Mouse (Mus musculus) neural tube, embryonic 15.5 days (tissue): ENCODE data around the gene Arpc2. TPM values are rescaled to one million over a fixed set of nuclear protein-coding genes. Genes with fewer than 3 reads are reported as not detected.

ENCODE experiments used
- ATAC-seq: fragments of 200-750 bp; cut with Nextera tagmentation; 2 replicates; pipeline ENCODE4 v1.8.0; 2017; ENCODE audit warnings: mild to moderate bottlenecking, moderate TSS enrichment, moderate library complexity; ENCODE audit not compliant: low FRiP score
- H3K27ac ChIP-seq: fragments of 300-500 bp; sonication (generic); replicated peaks from 2 replicates; pipeline ENCODE4 v1.5.1; 2015; ENCODE audit warnings: mild to moderate bottlenecking, inconsistent platforms
- H3K27me3 ChIP-seq: fragments of 300-500 bp; sonication (generic); replicated peaks from 2 replicates; pipeline ENCODE4 v1.6.1; 2015; ENCODE audit warnings: inconsistent platforms
- H3K36me3 ChIP-seq: fragments of 300-500 bp; sonication (generic); 2 replicates; pipeline ENCODE4 v1.6.1; 2015; ENCODE audit warnings: inconsistent platforms
- H3K4me1 ChIP-seq: fragments of 300-500 bp; sonication (generic); 2 replicates; pipeline ENCODE4 v1.6.1; 2015; ENCODE audit warnings: inconsistent platforms
- H3K4me2 ChIP-seq: fragments of 300-500 bp; sonication (generic); 2 replicates; pipeline ENCODE4 v1.6.1; 2015; ENCODE audit warnings: inconsistent platforms, mild to moderate bottlenecking, moderate library complexity
- H3K4me3 ChIP-seq: fragments of 300-500 bp; sonication (generic); replicated peaks from 2 replicates; pipeline ENCODE4 v1.5.1; 2015; ENCODE audit warnings: mild to moderate bottlenecking, inconsistent platforms
- H3K9ac ChIP-seq: fragments of 300-500 bp; sonication (generic); replicated peaks from 2 replicates; pipeline ENCODE4 v1.6.1; 2015; ENCODE audit warnings: mild to moderate bottlenecking, inconsistent platforms
- H3K9me3 ChIP-seq: fragments of 300-500 bp; sonication (generic); replicated peaks from 2 replicates; pipeline ENCODE4 v1.6.1; 2016; ENCODE audit warnings: inconsistent platforms
- WGBS: fragments of 180-500 bp; shearing (Covaris S2); methylation state at CpG from one replicate; pipeline ENCODE4 v1.1.7; 2015; ENCODE audit warnings: mixed read lengths; 5-methylcytosine and 5-hydroxymethylcytosine counted together
- microRNA counts: library from miRNA; unstranded; fragments of <30 nt; microRNA quantifications from one replicate; lab custom pipeline; 2016
- microRNA-seq: library from miRNA; unstranded; fragments of <30 nt; microRNA quantifications from one replicate; pipeline ENCODE4, GENCODE M21; 2017
- polyA plus RNA-seq: library from polyadenylated mRNA; unstranded; fragments of >200 nt; fragmentation: Nextera tagmentation; extraction: Ambion mirVana; gene quantifications from 2 replicates; pipeline ENCODE4 v1.2.1, GENCODE M21; 2015

The Arpc2 gene
- polyA plus RNA-seq, 1 experiment from 2014 or later: 393 TPM

GRCm38 (mm10) chr1:74305522-74305921, 69.6 kb downstream of the Arpc2 start, which contains the start of gene Tmbim1:
TSS of gene Tmbim1 (minus strand) at chr1:74305622.
- no peak within 1 kb of the TSS for H3K9ac ChIP-seq
- peaks cover 11% of the 10 kb centered on the region for H3K4me1 ChIP-seq
- peaks cover 18% of the 10 kb centered on the region for H3K27me3 ChIP-seq
- H3K9me3 ChIP-seq: no peaks in the 10 kb centered on the region
- H3K36me3 ChIP-seq: no peaks in the 10 kb centered on the region
- no peak within 1 kb of the TSS for H3K27ac ChIP-seq
- WGBS: 84% methylated on average over 2 of the region's 2 CpGs
- H3K4me3 ChIP-seq: no peak within 1 kb of the TSS; the same call in 1 of the 2 replicates
- H3K4me2 ChIP-seq: peak within 1 kb of the TSS; percentile 69; the same call in 1 of the 2 replicates
- no peak for ATAC-seq

GRCm38 (mm10) chr1:74307146-74307545, 71.3 kb downstream of the Arpc2 start:
- Histone ChIP-seq H3K9ac (no peak overlapping the region), H3K27ac (no peak overlapping the region), H3K9me3 (no peaks in the 10 kb centered on the region), H3K4me2 (no peak overlapping the region), H3K4me1 (peaks cover 11% of the 10 kb centered on the region), H3K27me3 (peaks cover 18% of the 10 kb centered on the region), H3K36me3 (no peaks in the 10 kb centered on the region), H3K4me3 (no peak overlapping the region)
- 86% methylated on average over 1 of the region's 1 CpGs for WGBS
- ATAC-seq: no peak

DNA sequence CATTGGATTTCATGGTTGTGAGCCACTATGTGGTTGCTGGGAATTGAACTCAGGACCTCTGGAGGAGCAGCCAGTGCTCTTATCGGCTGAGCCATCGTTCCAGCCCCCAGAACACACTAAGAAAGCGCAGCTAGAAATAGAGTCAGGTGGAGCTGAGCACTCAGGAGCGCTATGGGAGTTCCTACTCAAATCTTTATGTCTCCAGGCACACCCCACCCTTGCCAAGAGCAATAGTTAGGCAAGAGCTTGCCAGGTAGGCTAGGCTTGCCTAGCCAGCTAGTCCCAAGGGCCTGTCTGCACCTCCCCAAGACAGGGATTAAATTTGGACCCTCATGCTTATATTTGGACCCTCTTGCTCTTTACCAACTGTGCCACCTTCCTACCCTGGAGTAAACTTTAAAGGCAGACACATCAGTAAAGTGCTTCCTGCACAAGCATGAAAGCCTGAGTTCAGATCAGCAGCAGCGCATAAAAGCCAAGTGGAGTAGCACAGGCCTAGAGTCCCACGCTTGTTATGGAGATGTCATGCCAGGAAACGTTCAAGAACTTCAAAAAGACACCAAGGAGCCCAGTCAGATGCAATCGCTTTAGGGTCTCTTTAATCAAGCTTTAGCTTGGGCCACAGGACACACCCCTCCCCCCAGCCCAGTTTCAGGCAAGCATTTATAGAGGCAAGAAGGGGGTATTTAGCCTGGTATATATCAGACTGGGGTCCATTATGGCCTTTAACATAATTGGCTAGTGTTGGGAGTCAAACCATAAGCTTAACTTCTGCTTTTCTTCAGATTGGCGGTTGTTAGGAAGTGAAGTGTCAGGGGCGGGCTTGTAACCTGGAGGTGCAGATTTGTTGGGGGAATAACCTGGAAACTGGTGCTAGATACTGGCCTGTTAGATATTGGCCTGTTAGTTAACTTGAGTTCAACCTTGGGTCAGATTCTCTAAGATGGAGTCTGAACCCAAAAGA, 72.4 kb downstream of the Arpc2 start:
- WGBS: 63% methylated on average over 10 of the region's 10 CpGs
- Histone ChIP-seq H3K27ac (no peak overlapping the region), H3K4me3 (no peak overlapping the region), H3K27me3 (peaks cover 10% of the 10 kb centered on the region), H3K9me3 (no peaks in the 10 kb centered on the region), H3K36me3 (no peaks in the 10 kb centered on the region), H3K4me1 (peaks cover 11% of the 10 kb centered on the region), H3K9ac (no peak overlapping the region), H3K4me2 (no peak overlapping the region)
- ATAC-seq: no peak

DNA sequence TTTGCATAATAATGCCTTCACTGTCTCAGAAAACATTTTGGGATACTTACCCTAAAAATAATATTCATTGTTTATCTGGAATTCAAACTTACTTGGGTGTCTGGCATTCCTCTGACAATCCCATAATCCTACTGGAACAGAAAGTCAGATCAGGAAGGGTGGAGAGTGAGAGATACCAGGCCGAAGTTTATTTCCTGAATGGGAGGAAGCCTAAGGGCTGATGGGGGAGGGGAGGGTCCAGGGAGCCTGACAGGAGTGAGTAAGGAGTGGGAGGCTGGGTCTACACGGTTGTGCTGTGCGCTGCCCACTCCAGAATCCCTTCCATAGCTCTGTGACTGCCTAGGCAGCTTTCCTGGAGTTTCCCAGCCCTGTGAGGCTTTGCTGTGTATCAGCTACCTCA, 73.9 kb downstream of the Arpc2 start:
- H3K9me3 ChIP-seq: no peaks in the 10 kb centered on the region
- 61% methylated on average over 3 of the region's 3 CpGs for WGBS
- no peak overlapping the region for H3K4me2 ChIP-seq
- no peak overlapping the region for H3K27ac ChIP-seq
- no peak overlapping the region for H3K4me3 ChIP-seq
- no peaks in the 10 kb centered on the region for H3K27me3 ChIP-seq
- no peaks in the 10 kb centered on the region for H3K36me3 ChIP-seq
- no peak for ATAC-seq
- no peaks in the 10 kb centered on the region for H3K4me1 ChIP-seq
- H3K9ac ChIP-seq: no peak overlapping the region

GRCm38 (mm10) chr1:74313049-74313692, 77.3 kb downstream of the Arpc2 start:
- no peak overlapping the region for H3K4me3 ChIP-seq
- H3K27ac ChIP-seq: no peak overlapping the region
- ATAC-seq: peak; percentile 57; the same call in 1 of the 2 replicates
- no peak overlapping the region for H3K9ac ChIP-seq
- no peaks in the 10 kb centered on the region for H3K9me3 ChIP-seq
- H3K36me3 ChIP-seq: no peaks in the 10 kb centered on the region
- 2% methylated on average over 3 of the region's 3 CpGs for WGBS
- H3K27me3 ChIP-seq: no peaks in the 10 kb centered on the region
- H3K4me1 ChIP-seq: no peaks in the 10 kb centered on the region
- H3K4me2 ChIP-seq: no peak overlapping the region

DNA sequence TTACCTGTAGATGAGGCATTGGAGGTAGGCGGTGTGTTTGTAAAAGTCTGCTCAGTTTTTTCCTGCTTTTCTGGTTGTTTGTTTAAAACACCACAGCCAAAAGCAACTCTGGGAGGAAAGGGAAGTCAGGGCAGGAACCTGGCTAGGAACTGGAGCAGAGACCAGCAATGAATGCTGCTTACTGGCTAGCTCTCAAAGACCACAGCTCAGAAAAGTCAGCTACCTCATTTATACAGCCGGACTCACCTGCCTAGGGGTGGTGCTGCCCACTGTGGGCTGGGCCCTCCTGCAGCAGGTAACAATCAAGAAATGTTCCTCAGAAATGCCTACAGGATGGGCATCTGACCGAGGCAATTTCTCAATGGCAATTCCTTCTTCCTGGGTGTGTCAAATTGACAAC, 78.9 kb downstream of the Arpc2 start:
- Histone ChIP-seq H3K36me3 (no peaks in the 10 kb centered on the region), H3K27me3 (no peaks in the 10 kb centered on the region), H3K4me3 (no peak overlapping the region), H3K4me1 (no peaks in the 10 kb centered on the region), H3K27ac (no peak overlapping the region), H3K9me3 (no peaks in the 10 kb centered on the region), H3K4me2 (no peak overlapping the region), H3K9ac (no peak overlapping the region)
- no peak for ATAC-seq
- 94% methylated on average over 3 of the region's 3 CpGs for WGBS

GRCm38 (mm10) chr1:74316114-74316827, 80.4 kb downstream of the Arpc2 start:
- Histone ChIP-seq H3K27ac (no peak overlapping the region), H3K36me3 (no peaks in the 10 kb centered on the region), H3K27me3 (no peaks in the 10 kb centered on the region), H3K4me3 (no peak overlapping the region), H3K9ac (no peak overlapping the region), H3K9me3 (no peaks in the 10 kb centered on the region), H3K4me2 (no peak overlapping the region), H3K4me1 (no peaks in the 10 kb centered on the region)
- no peak for ATAC-seq
- WGBS: 85% methylated on average over 4 of the region's 4 CpGs

MicroRNAs within 50 kb of the gene (microRNA counts, 519-probe panel; counts per million panel counts)
- microRNA mmu-miR-1928 (lab: Ali Mortazavi, UCI): 1,825 counts per million, percentile 33 among the panel's probes with 10 or more counts

Small RNAs within 50 kb of the gene (microRNA-seq; reads per million reads assigned to microRNA genes)
- gene Mir1928: not detected

Other genes starting within 250 kb of the Arpc2 start
- 13.3 and 20.6 TPM in 2 replicates for gene Tns1, start 111.6 kb upstream of the Arpc2 start, polyA plus RNA-seq
- 0.18 and 0.37 TPM in 2 replicates for gene Rufy4, start 110.5 kb upstream of the Arpc2 start, polyA plus RNA-seq
- 0.05 and 0.13 TPM in 2 replicates for gene Cxcr2, start 82.1 kb upstream of the Arpc2 start, polyA plus RNA-seq
- gene Cxcr1, start 41.5 kb upstream of the Arpc2 start, polyA plus RNA-seq: not detected in 2 replicates
- gene Gpbar1, start 42.5 kb downstream of the Arpc2 start, polyA plus RNA-seq: 0.73 TPM in 1 of 2 replicates, not detected in the other
- gene Aamp, start 48.7 kb downstream of the Arpc2 start, polyA plus RNA-seq: 209 and 236 TPM in 2 replicates
- gene Pnkd, start 48.8 kb downstream of the Arpc2 start, polyA plus RNA-seq: 152 and 156 TPM in 2 replicates
- 10.1 and 12.9 TPM in 2 replicates for gene Tmbim1, start 69.5 kb downstream of the Arpc2 start, polyA plus RNA-seq
- 1.1 and 1.4 TPM in 2 replicates for gene Catip, start 126.0 kb downstream of the Arpc2 start, polyA plus RNA-seq
- gene Slc11a1, start 139.1 kb downstream of the Arpc2 start, polyA plus RNA-seq: 2.3 and 3.5 TPM in 2 replicates
- gene Ctdsp1, start 155.4 kb downstream of the Arpc2 start, polyA plus RNA-seq: 16.8 and 30.2 TPM in 2 replicates
- 0.33 and 5.9 TPM in 2 replicates for gene Vil1, start 173.3 kb downstream of the Arpc2 start, polyA plus RNA-seq